Mouse (Mus musculus) hindbrain, embryonic 15.5 days (tissue): ENCODE results near the gene Hpf1. TPM values are rescaled to one million over a fixed set of nuclear protein-coding genes. Genes with fewer than 3 reads are reported as not detected.
A peak's percentile ranks its signal among the peaks of the same experiment; 100 is the strongest.

ENCODE experiments used
- ATAC-seq: fragments of 200-750 bp; cut with Nextera tagmentation; 2 replicates; pipeline ENCODE4 v1.8.0; 2017; ENCODE audit warnings: low read depth, moderate number of reproducible peaks, moderate TSS enrichment; ENCODE audit not compliant: low FRiP score
- H3K27ac ChIP-seq: fragments of 300-500 bp; sonication (generic); replicated peaks from 2 replicates; pipeline ENCODE4 v1.5.1; 2015; ENCODE audit warnings: mild to moderate bottlenecking, inconsistent platforms
- H3K27me3 ChIP-seq: fragments of 300-500 bp; sonication (generic); 2 replicates; pipeline ENCODE4 v1.6.1; 2015; ENCODE audit warnings: control low read depth, inconsistent platforms
- H3K36me3 ChIP-seq: fragments of 300-500 bp; sonication (generic); 2 replicates; pipeline ENCODE4 v1.6.1; 2015; ENCODE audit warnings: control low read depth, inconsistent platforms
- H3K4me1 ChIP-seq: fragments of 300-500 bp; sonication (generic); replicated peaks from 2 replicates; pipeline ENCODE4 v1.6.1; 2015; ENCODE audit warnings: control low read depth, inconsistent platforms
- H3K4me2 ChIP-seq: fragments of 300-500 bp; sonication (generic); 2 replicates; pipeline ENCODE4 v1.6.1; 2015; ENCODE audit warnings: moderate library complexity, mild to moderate bottlenecking, inconsistent platforms
- H3K4me3 ChIP-seq: fragments of 300-500 bp; sonication (generic); 2 replicates; pipeline ENCODE4 v1.5.1; 2015; ENCODE audit warnings: mild to moderate bottlenecking, inconsistent platforms
- H3K9ac ChIP-seq: fragments of 300-500 bp; sonication (generic); 2 replicates; pipeline ENCODE4 v1.6.1; 2015; ENCODE audit warnings: inconsistent platforms
- H3K9me3 ChIP-seq: fragments of 300-500 bp; sonication (generic); 2 replicates; pipeline ENCODE4 v1.6.1; 2016; ENCODE audit warnings: control low read depth, inconsistent platforms
- WGBS: fragments of 180-500 bp; shearing (Covaris S2); methylation state at CpG from one replicate; pipeline ENCODE4 v1.1.7; 2015; 5-methylcytosine and 5-hydroxymethylcytosine counted together
- polyA plus RNA-seq: library from polyadenylated mRNA; unstranded; fragments of >200 nt; fragmentation: Nextera tagmentation; extraction: Ambion mirVana; gene quantifications from 2 replicates; pipeline ENCODE4 v1.2.1, GENCODE M21; 2015

Gene Hpf1
- polyA plus RNA-seq, 1 experiment from 2014 or later = 97.0 TPM

DNA sequence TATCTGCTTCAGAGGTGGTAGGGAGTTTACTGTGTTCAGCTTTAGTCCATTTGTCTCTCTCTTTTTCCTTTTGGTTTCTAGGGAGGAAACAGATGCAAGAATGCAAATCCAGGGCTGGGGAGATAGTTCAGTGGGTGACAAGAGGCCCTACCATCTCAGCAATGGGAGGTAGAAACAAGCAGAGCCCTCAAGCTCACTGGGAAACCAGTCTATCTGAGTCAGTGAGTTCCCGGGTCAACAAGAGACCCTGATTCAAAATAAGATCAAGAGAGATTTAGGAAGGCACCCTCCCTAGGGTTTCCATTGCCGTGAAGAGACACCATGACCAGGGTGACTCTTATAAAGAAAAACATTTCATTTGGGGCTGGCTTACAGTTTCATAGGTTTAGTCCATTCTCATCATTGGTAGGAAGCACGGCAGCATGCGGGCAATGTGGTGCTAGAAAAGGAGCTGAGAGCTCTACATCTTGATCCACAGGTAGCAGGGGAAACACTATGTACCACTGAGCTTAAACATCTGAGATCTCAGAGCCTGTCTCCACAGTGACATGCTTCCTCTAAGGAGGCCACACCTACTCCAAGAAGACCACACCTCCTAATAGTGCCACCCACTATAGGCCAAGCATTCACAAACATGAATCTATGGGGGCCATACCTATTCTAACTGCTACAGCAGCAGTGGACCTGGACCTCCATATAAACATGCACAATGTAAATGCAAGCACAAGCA lies 21.8 kb upstream of the Hpf1 start:
- Histone ChIP-seq H3K36me3 (no peaks in the 10 kb centered on the region), H3K4me2 (no peak overlapping the region), H3K4me1 (no peaks in the 10 kb centered on the region), H3K27ac (no peak overlapping the region), H3K4me3 (no peak overlapping the region), H3K9me3 (no peaks in the 10 kb centered on the region), H3K9ac (no peak overlapping the region), H3K27me3 (no peaks in the 10 kb centered on the region)
- no peak for ATAC-seq
- WGBS = 85% methylated on average over 4 of the region's 4 CpGs

DNA sequence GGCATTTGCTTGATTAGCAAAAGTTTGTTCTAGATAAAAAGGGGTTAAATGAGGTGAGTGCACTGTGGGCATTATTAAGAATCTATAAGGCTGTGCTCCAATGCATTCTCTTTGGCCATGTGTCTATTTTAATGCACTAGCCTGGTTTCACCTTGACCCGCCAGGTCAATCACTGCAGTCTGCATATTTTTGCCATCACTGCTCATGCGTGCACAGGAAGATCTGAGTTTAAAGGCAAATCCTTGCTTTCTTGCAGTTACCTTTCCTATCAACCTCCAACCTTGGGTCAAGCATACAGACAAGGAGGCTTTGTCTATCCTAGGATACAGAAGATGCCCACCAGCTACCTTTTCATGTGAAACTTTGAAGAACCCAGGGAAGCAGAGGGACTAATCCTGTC lies 20.5 kb upstream of the Hpf1 start:
- Histone ChIP-seq H3K4me2 (no peak overlapping the region), H3K4me3 (no peak overlapping the region), H3K36me3 (no peaks in the 10 kb centered on the region), H3K9me3 (no peaks in the 10 kb centered on the region), H3K4me1 (no peaks in the 10 kb centered on the region), H3K9ac (no peak overlapping the region), H3K27me3 (no peaks in the 10 kb centered on the region), H3K27ac (no peak overlapping the region)
- no peak for ATAC-seq
- 88% methylated on average over 2 of the region's 2 CpGs for WGBS

DNA sequence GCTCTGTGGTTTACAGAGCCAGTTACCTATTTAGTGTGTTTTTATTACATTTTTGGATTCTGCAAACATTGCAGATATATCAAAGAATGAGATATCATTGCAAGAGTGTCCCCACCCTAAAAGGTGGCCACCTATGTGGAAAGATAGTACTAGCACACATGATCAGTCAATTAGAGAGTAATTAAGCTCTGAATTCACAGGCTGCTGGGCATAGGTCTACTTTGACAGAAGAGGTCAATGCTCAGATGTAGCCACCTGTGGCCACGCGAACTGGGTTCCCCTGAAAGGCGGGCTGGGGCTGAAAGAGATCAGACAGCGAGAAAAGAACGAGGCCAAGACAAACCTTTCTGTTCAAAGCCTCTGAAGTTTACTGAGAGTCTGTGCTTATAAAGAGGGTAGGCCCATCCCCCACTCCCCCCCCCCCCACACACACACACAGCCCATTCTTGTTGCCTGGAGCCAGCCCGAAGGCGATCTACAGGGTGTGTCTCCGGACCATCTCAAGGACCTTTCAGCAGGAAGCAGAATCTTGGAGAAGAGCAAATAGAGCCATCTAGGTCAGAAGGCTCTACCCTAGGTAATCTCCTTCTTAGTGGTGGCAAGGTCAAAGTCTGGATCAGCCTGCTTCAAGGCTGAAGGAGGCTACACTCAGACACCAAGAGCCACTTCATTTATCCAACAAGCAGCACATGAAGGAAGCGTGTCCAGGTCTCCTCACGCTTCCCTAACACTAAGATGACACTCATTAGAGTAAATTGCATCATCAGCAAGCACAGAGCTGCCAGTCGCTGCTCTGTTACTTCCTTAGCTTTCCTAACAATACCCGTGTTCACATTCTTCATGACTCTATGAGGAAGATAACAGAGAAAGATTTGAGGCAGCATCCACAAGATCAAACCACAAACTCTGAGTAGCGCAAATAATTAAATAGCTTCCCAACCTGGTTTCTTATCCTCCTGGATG lies 19.7 kb upstream of the Hpf1 start:
- 83% methylated on average over 13 of the region's 13 CpGs for WGBS
- H3K9ac ChIP-seq = no peak overlapping the region
- H3K27ac ChIP-seq = no peak overlapping the region
- no peaks in the 10 kb centered on the region for H3K4me1 ChIP-seq
- H3K27me3 ChIP-seq = no peaks in the 10 kb centered on the region
- H3K4me2 ChIP-seq = no peak overlapping the region
- no peaks in the 10 kb centered on the region for H3K9me3 ChIP-seq
- H3K4me3 ChIP-seq = no peak overlapping the region
- ATAC-seq = no peak
- no peaks in the 10 kb centered on the region for H3K36me3 ChIP-seq

DNA sequence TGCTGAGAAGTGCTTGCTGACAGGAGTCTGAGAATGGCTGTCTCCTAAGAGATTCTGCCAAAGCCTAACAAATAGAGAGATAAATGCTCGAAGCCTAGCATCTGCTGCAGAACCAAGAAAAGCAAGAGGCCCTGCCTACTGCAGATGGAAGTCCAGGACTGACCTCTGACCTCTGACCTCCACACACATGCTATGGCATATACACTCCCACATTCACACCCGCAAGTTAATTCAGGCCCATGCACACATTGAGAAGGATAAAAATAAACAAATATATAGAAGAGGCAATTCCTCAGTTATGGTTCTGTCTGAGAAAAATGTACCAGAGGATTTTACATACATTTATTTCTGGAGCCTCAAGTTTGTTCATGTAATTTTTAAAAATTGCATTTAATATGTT lies 11.6 kb upstream of the Hpf1 start:
- Histone ChIP-seq H3K27me3 (no peaks in the 10 kb centered on the region), H3K9ac (no peak overlapping the region), H3K9me3 (no peaks in the 10 kb centered on the region), H3K4me2 (no peak overlapping the region), H3K4me3 (no peak overlapping the region), H3K4me1 (no peaks in the 10 kb centered on the region), H3K36me3 (no peaks in the 10 kb centered on the region), H3K27ac (no peak overlapping the region)
- no peak for ATAC-seq
- 77% methylated on average over 2 of the region's 2 CpGs for WGBS

- Histone ChIP-seq H3K4me2 (no peak overlapping the region), H3K36me3 (no peaks in the 10 kb centered on the region), H3K27me3 (no peaks in the 10 kb centered on the region), H3K9me3 (no peaks in the 10 kb centered on the region), H3K4me3 (no peak overlapping the region), H3K4me1 (no peaks in the 10 kb centered on the region), H3K9ac (no peak overlapping the region), H3K27ac (no peak overlapping the region)
- no peak for ATAC-seq
- 74% methylated on average over 4 of the region's 4 CpGs for WGBS
Measured at GRCm38 (mm10) chr8:60883419-60884137, 6.6 kb upstream of the Hpf1 start.

DNA sequence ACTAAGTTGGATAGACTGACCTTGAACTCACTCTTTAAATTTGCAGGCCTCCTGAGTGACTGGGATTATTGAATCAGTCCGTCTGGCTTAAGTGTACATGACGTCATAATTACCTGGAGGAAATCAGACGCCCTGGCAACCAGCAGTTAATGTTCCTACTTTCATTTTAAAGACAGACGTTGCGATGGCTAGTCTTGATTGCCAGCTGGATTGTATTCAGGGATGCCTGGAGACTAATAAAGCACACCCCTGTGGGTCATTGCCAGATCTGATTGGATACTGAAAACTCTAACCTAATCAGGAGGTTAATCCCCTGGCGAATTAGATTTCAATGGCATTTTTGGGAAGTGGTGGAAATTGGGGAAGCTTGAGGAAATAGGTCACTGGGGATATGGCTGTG lies 3.5 kb upstream of the Hpf1 start:
- no peak overlapping the region for H3K9ac ChIP-seq
- H3K4me3 ChIP-seq = no peak overlapping the region
- H3K36me3 ChIP-seq = no peaks in the 10 kb centered on the region
- WGBS = 53% methylated on average over 6 of the region's 6 CpGs
- ATAC-seq = no peak
- H3K9me3 ChIP-seq = no peaks in the 10 kb centered on the region
- no peak overlapping the region for H3K4me2 ChIP-seq
- H3K4me1 ChIP-seq = peaks cover 10% of the 10 kb centered on the region
- no peaks in the 10 kb centered on the region for H3K27me3 ChIP-seq
- H3K27ac ChIP-seq = no peak overlapping the region

DNA sequence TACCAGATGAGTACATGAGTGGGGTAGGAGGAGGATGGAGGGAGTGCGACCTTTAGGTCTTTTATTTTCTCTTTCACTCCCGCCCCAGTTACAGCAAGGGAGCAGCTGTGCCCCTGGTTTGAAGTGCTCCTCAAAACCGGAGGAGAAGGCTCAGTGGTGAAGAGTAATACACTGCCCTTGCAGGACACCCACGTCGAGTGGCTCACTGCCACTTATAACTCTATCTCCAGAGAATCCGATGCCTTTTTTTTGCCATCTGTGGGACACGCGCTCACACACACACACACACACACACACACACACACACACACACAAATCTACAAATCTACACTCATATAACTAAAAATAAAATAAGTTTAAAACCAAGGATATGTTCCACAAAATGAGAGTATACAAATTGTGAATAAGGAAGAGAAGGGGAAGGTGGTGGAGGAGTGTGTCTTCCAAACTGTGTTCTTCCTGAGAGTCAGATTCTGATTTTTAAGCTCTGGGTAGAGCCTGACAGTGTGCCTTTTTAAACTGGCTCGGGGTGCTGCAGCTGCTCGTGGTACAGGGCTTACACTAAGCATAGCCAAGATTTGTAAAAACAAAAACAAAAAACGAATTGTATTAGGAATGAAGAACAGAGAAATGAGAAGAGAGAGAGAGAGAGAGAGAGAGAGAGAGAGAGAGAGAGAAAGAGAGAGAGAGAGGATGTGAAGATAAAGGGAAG lies 931 bp upstream of the Hpf1 start:
- Histone ChIP-seq H3K27ac (no peak overlapping the region), H3K4me1 (peaks cover 22% of the 10 kb centered on the region), H3K36me3 (0 out of 2 replicates have a peak, but pooled peaks cover 3% of the 10 kb centered on the region), H3K27me3 (no peaks in the 10 kb centered on the region), H3K4me3 (peak overlapping the region; percentile 59; the same call in 1 of the 2 replicates), H3K9ac (no peak overlapping the region), H3K4me2 (peak overlapping the region; percentile 68), H3K9me3 (no peaks in the 10 kb centered on the region)
- WGBS = 87% methylated on average over 11 of the region's 11 CpGs
- no peak for ATAC-seq

DNA sequence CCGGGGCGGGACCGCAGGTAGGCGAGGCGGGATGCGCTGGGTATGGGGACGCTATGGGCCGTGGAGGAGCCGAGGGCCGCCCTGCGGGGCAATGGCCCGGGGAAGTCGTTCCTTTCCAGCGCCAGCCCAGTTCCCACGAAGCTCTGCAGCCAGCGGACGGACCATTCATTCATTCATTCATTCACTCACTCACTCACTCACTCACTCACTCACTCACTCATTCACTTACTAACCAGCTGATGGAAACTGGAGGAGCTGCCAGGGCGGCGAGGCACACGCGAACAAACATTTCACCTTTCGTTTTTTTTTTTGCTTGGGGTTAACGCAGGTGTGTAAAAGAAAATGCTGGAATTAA lies 279 bp downstream of the Hpf1 start:
- ATAC-seq = no peak
- Histone ChIP-seq H3K27me3 (no peaks in the 10 kb centered on the region), H3K4me1 (peaks cover 22% of the 10 kb centered on the region), H3K9me3 (no peaks in the 10 kb centered on the region), H3K27ac (peak overlapping the region; percentile 64), H3K4me2 (peak overlapping the region; percentile 68), H3K9ac (peak overlapping the region; percentile 72), H3K4me3 (peak overlapping the region; percentile 59), H3K36me3 (0 out of 2 replicates have a peak, but pooled peaks cover 6% of the 10 kb centered on the region)
- 3% methylated on average over 22 of the region's 23 CpGs for WGBS

DNA sequence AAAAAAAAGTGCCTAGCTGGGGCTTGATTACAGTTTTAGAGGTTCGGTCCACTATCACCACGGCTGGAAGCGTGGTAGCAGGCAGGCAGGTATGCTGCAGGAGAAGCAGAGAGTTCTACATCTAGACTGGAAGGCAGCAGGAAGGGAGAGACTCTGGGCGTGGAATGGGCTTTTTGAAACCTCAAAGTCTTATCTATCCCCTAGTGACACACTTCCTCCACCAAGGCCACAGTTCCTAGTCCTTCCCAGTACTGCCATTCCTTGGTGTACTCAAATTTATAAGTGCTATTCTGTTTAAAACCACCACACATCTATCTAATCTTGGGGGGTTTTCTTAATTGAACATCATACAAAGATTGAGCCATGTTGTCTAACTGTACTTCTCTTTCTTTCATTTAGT lies 1.5 kb downstream of the Hpf1 start:
- 97% methylated on average over 4 of the region's 4 CpGs for WGBS
- peak overlapping the region; percentile 68 for H3K4me2 ChIP-seq

GRCm38 (mm10) chr8:60895878-60896277 lies 5.7 kb downstream of the Hpf1 start:
- Histone ChIP-seq H3K4me3 (no peak overlapping the region), H3K4me1 (peaks cover 20% of the 10 kb centered on the region), H3K27ac (no peak overlapping the region), H3K4me2 (no peak overlapping the region), H3K27me3 (no peaks in the 10 kb centered on the region), H3K36me3 (0 out of 2 replicates have a peak, but pooled peaks cover 6% of the 10 kb centered on the region), H3K9me3 (no peaks in the 10 kb centered on the region), H3K9ac (no peak overlapping the region)
- ATAC-seq = no peak
- 91% methylated on average over 6 of the region's 6 CpGs for WGBS

More for the DNA sequence above, 1.5 kb downstream of the Hpf1 start:
- no peaks in the 10 kb centered on the region for H3K9me3 ChIP-seq
- 0 out of 2 replicates have a peak, but pooled peaks cover 6% of the 10 kb centered on the region for H3K36me3 ChIP-seq
- no peak overlapping the region for H3K4me3 ChIP-seq
- no peaks in the 10 kb centered on the region for H3K27me3 ChIP-seq
- ATAC-seq = no peak
- no peak overlapping the region for H3K9ac ChIP-seq
- peaks cover 22% of the 10 kb centered on the region for H3K4me1 ChIP-seq
- H3K27ac ChIP-seq = no peak overlapping the region

GRCm38 (mm10) chr8:60900147-60900546 lies 9.9 kb downstream of the Hpf1 start:
- no peaks in the 10 kb centered on the region for H3K9me3 ChIP-seq
- H3K27me3 ChIP-seq = no peaks in the 10 kb centered on the region
- H3K4me3 ChIP-seq = no peak overlapping the region
- ATAC-seq = no peak
- H3K9ac ChIP-seq = no peak overlapping the region
- H3K4me2 ChIP-seq = no peak overlapping the region
- WGBS = 84% methylated on average over 9 of the region's 9 CpGs
- peaks cover 9% of the 10 kb centered on the region for H3K36me3 ChIP-seq
- H3K4me1 ChIP-seq = no peaks in the 10 kb centered on the region
- H3K27ac ChIP-seq = no peak overlapping the region
